Mouse (Mus musculus) erythroblast, embryonic 14.5 days (primary cell): ENCODE data around the gene Ass1. TPM values are rescaled to one million over a fixed set of nuclear protein-coding genes. Genes with fewer than 3 reads are reported as not detected.

Source experiments
- H3K27me3 ChIP-seq: 2 replicates; pipeline ENCODE4 v1.6.1; 2012; ENCODE audit warnings: inconsistent platforms; ENCODE audit not compliant: control insufficient read depth
- H3K36me3 ChIP-seq: 2 replicates; pipeline ENCODE4 v1.6.1; 2012; ENCODE audit warnings: mild to moderate bottlenecking, inconsistent platforms; ENCODE audit not compliant: control insufficient read depth
- H3K4me1 ChIP-seq: 2 replicates; pipeline ENCODE4 v1.6.1; 2012; ENCODE audit warnings: inconsistent platforms; ENCODE audit not compliant: control insufficient read depth
- H3K4me3 ChIP-seq: replicated peaks from 2 replicates; pipeline ENCODE3; 2012; ENCODE audit warnings: moderate library complexity, mild to moderate bottlenecking, inconsistent platforms
- H3K9me3 ChIP-seq: 2 replicates; pipeline ENCODE4 v1.6.1; 2012; ENCODE audit warnings: low read length, inconsistent platforms, mixed read lengths; ENCODE audit not compliant: control insufficient read depth
- GATA1 ChIP-seq: IDR thresholded peaks from 2 replicates; pipeline ENCODE4 v1.6.1; 2012; ENCODE audit warnings: low read length, inconsistent platforms, mixed read lengths
- TAL1 ChIP-seq: IDR thresholded peaks from 3 replicates; pipeline ENCODE4 v1.6.1; 2012; ENCODE audit warnings: low read length, inconsistent platforms, mixed read lengths
- polyA plus RNA-seq: library from polyadenylated mRNA; stranded (reverse); fragments of >175 nt; gene quantifications from 2 replicates; pipeline ENCODE4 v1.2.3, GENCODE M21; 2012

Ass1 gene
- polyA plus RNA-seq, 1 experiment: 0.04 TPM

DNA sequence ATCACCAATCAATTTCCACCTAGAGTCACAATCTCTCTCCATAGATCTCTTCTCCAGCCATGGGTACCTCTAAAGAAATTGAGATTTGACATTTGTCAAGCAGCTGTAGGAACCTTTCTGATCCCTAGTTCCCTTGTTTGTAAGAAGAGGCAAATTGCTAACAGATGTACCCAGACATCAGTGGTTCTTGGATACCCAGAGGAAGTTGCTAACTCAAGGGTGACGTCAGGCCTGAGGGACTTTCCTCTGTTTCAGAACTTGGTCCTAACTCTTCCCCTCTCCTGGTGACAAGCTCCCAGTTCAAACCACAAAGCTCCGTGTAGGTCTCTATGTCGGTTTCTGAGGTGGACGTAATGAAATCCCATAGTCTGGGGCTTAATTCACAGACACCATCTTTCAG lies 24.0 kb upstream of the Ass1 start:
- H3K27me3 ChIP-seq: no peaks in the 10 kb centered on the region
- H3K4me1 ChIP-seq: no peaks in the 10 kb centered on the region
- no peak overlapping the region for H3K4me3 ChIP-seq
- no peaks in the 10 kb centered on the region for H3K36me3 ChIP-seq
- H3K9me3 ChIP-seq: no peaks in the 10 kb centered on the region
- TF ChIP-seq TAL1: no peak
- no peak for TF ChIP-seq GATA1

GRCm38 (mm10) chr2:31446456-31446855 lies 23.6 kb upstream of the Ass1 start:
- H3K27me3 ChIP-seq: no peaks in the 10 kb centered on the region
- H3K4me1 ChIP-seq: no peaks in the 10 kb centered on the region
- H3K36me3 ChIP-seq: no peaks in the 10 kb centered on the region
- TF ChIP-seq TAL1: no peak
- no peak for TF ChIP-seq GATA1
- no peaks in the 10 kb centered on the region for H3K9me3 ChIP-seq
- no peak overlapping the region for H3K4me3 ChIP-seq

DNA sequence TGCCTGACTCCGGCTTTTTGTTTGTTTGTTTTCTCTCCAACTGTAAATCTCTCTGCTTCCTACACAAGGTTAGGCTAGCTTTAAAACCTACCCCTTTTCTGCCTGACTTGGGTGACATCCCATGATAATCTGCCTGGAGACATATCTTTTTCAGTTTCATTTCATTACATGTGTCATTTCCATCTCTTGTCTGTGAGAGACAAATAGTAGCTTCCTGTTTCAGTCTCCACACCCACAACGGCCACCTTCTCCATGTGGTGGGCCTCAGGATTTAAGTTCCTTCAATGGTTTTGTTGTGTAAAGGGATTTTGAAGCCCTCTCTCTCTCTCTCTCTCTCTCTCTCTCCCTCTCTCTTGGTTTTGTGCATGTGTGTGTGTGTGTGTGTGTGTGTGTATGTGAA lies 22.5 kb upstream of the Ass1 start:
- H3K4me1 ChIP-seq: no peaks in the 10 kb centered on the region
- H3K4me3 ChIP-seq: no peak overlapping the region
- TF ChIP-seq TAL1 (no peak), GATA1 (no peak)
- no peaks in the 10 kb centered on the region for H3K27me3 ChIP-seq
- H3K9me3 ChIP-seq: no peaks in the 10 kb centered on the region
- H3K36me3 ChIP-seq: no peaks in the 10 kb centered on the region

DNA sequence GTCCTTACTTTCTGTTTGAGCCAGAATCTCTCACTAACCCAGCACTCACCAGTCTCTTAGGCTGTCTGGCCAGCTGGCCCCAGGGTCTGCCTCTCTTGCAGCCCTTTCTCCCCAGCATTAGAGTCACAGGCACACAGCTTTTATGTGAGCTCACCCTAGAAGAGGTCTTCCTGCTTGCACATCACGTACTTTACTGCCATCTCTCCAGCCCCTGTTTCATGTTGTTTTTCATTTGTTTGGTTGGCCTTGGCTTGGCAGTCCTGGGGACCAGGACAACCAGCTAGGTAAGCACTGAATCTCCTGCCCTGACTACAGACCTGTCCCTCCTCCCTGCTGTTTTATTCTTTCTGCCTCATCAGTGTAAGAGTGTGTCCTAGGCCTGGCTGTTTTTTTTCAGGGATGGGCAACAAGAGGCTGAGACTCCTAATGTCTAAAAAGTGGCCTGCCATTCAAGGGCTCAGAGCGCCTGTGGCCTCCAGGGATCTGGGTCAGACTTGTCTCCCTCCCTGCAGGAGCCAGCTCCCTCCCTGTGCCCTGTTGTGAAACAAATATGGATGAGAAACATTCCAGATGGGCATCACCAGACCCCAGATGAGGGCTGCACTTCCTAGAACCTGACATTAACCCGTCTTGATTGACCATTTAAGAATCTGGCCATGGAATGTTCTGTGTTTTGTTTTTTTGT lies 21.1 kb upstream of the Ass1 start:
- Histone ChIP-seq H3K4me3 (no peak overlapping the region), H3K4me1 (no peaks in the 10 kb centered on the region), H3K9me3 (no peaks in the 10 kb centered on the region), H3K27me3 (no peaks in the 10 kb centered on the region), H3K36me3 (no peaks in the 10 kb centered on the region)
- TF ChIP-seq TAL1: no peak
- TF ChIP-seq GATA1: no peak

DNA sequence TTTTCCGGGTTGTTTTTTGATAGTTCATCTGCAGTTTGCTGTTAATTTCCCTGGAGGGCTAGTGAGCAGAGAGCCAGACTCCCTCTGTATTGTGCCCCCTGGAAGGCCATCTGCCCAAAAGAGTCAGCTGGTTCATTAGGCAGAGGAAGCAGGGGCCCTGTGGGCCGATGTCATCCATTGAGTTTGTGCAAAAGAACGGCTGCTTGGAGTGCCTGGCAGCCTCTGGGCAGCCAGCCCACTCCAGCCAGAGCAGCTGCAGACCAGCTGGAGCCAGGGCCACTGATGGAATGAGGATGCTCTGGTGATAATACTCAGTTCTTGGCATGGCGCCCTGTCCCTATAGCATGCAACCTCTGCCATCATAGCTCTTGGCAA lies 20.6 kb upstream of the Ass1 start:
- Histone ChIP-seq H3K27me3 (no peaks in the 10 kb centered on the region), H3K9me3 (no peaks in the 10 kb centered on the region), H3K4me1 (no peaks in the 10 kb centered on the region), H3K4me3 (no peak overlapping the region), H3K36me3 (no peaks in the 10 kb centered on the region)
- TF ChIP-seq TAL1 (no peak), GATA1 (no peak)

- Histone ChIP-seq H3K36me3 (no peaks in the 10 kb centered on the region), H3K4me1 (no peaks in the 10 kb centered on the region), H3K4me3 (no peak overlapping the region), H3K27me3 (no peaks in the 10 kb centered on the region), H3K9me3 (no peaks in the 10 kb centered on the region)
- peak; percentile 21; the same call in 1 of the 3 replicates for TF ChIP-seq TAL1
- no peak for TF ChIP-seq GATA1
These were observed 20.1 kb upstream of the Ass1 start for GRCm38 (mm10) chr2:31449902-31450301.

DNA sequence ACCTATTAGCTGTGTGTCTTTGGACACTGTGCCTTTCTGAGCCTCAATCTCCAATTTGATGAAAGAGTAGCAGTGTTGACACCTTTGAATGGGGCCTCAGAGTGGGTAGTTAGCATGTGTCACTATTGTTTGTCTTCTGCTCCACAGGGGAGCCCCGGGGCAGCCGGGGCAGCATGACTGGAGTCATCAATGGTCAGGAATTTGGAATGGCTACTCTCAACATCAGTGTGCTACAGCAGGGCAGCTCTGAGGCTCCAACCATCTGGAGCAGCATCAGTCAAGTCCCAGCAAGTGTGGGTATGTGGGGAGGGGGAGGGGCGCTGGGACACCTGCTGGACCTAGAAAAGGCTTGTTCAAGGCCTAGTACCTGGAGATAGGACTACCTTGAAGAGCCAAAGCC lies 19.3 kb upstream of the Ass1 start:
- Histone ChIP-seq H3K4me3 (no peak overlapping the region), H3K27me3 (no peaks in the 10 kb centered on the region), H3K4me1 (no peaks in the 10 kb centered on the region), H3K9me3 (no peaks in the 10 kb centered on the region), H3K36me3 (no peaks in the 10 kb centered on the region)
- no peak for TF ChIP-seq GATA1
- no peak for TF ChIP-seq TAL1

- no peaks in the 10 kb centered on the region for H3K27me3 ChIP-seq
- H3K4me3 ChIP-seq: no peak overlapping the region
- TF ChIP-seq TAL1 (no peak), GATA1 (no peak)
- no peaks in the 10 kb centered on the region for H3K9me3 ChIP-seq
- no peaks in the 10 kb centered on the region for H3K4me1 ChIP-seq
- H3K36me3 ChIP-seq: no peaks in the 10 kb centered on the region
These were observed 18.5 kb upstream of the Ass1 start for GRCm38 (mm10) chr2:31451530-31451929.

GRCm38 (mm10) chr2:31453011-31453410 lies 17.0 kb upstream of the Ass1 start:
- no peaks in the 10 kb centered on the region for H3K36me3 ChIP-seq
- no peaks in the 10 kb centered on the region for H3K4me1 ChIP-seq
- no peak for TF ChIP-seq TAL1
- no peak for TF ChIP-seq GATA1
- H3K4me3 ChIP-seq: no peak overlapping the region
- H3K27me3 ChIP-seq: no peaks in the 10 kb centered on the region
- H3K9me3 ChIP-seq: no peaks in the 10 kb centered on the region
